Mouse (Mus musculus): ENCODE measurements around the gene Lars2. TPM values are rescaled to one million over a fixed set of nuclear protein-coding genes. Genes with fewer than 3 reads are reported as not detected.
"Not testable (repeated sequence)": the region's sequence is repeated elsewhere in the genome, so short reads cannot be mapped to it uniquely, and the experiment has no call there.

Lars2 gene
- polyA plus RNA-seq, 1 experiment from 2014 or later = 591 TPM

DNA sequence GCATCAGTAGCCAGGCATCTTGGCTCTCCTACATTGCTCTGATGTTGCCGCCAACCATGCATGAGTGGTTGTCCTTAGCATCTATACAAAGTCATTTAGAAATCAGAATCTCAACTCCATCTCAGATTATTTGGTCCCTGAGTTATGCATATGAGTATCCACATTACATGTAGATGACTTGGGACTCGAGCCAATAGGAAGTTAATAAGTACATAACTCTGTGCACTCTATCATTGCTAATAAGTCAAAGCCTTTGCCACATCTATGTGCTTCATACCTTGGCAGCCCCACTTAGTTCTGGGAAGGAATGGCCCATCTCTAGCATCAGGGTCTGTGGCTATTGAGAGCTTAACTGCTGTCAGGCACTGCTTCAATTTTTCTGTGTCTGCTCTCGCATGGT, 23.7 kb upstream of the Lars2 start:
- no peak for ATAC-seq
- no peaks in the 10 kb centered on the region for H3K27me3 ChIP-seq (ENCODE audit: control insufficient read depth, insufficient read depth, low read depth, low read length)
- no peak overlapping the region for H3K27ac ChIP-seq (ENCODE audit: low read length)
- H3K36me3 ChIP-seq (ENCODE audit: control insufficient read depth, insufficient read depth, low read length) = no peaks in the 10 kb centered on the region
- no peak overlapping the region for H3K4me2 ChIP-seq (ENCODE audit: low read length)
- H3K4me3 ChIP-seq (ENCODE audit: low read depth, low read length) = no peak overlapping the region
- H3K9me3 ChIP-seq (replicated peaks; ENCODE audit: control insufficient read depth, low read length, poor library complexity, severe bottlenecking) = no peaks in the 10 kb centered on the region
- no peak overlapping the region for H3K9ac ChIP-seq (ENCODE audit: low read depth, low read length)
- no peaks in the 10 kb centered on the region for H3K4me1 ChIP-seq (ENCODE audit: control insufficient read depth, insufficient read depth, low read length)
- 75% methylated on average over 3 of the region's 3 CpGs for WGBS

DNA sequence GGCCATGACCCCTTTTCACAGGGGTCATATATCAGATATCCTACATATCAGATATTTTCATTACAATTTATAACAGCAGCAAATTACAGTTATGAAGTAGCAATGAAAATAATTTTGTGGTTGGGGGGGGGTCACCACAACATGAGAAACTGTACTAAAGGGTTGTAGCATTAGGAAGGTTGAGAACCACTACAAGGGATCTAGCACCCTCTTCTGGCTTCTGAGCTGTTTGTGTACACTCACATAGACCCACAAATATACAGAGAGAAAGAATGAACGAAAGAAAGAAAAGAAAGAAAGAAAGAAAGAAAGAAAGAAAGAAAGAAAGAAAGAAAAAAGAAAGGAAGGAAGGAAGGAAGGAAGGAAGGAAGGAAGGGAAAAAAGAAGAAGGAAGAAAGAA, 17.4 kb upstream of the Lars2 start:
- H3K36me3 ChIP-seq (ENCODE audit: control insufficient read depth, insufficient read depth, low read length); H3K27ac ChIP-seq (ENCODE audit: low read length); H3K4me2 ChIP-seq (ENCODE audit: low read length); H3K4me1 ChIP-seq (ENCODE audit: control insufficient read depth, insufficient read depth, low read length); H3K9ac ChIP-seq (ENCODE audit: low read depth, low read length); H3K4me3 ChIP-seq (ENCODE audit: low read depth, low read length); H3K27me3 ChIP-seq (ENCODE audit: control insufficient read depth, insufficient read depth, low read depth, low read length); ATAC-seq: not testable (repeated sequence)
- 100% methylated on average over 1 of the region's 1 CpGs for WGBS
- peaks cover 13% of the 10 kb centered on the region; the same call in 1 of the 2 replicates for H3K9me3 ChIP-seq (replicated peaks; ENCODE audit: control insufficient read depth, low read length, poor library complexity, severe bottlenecking)

DNA sequence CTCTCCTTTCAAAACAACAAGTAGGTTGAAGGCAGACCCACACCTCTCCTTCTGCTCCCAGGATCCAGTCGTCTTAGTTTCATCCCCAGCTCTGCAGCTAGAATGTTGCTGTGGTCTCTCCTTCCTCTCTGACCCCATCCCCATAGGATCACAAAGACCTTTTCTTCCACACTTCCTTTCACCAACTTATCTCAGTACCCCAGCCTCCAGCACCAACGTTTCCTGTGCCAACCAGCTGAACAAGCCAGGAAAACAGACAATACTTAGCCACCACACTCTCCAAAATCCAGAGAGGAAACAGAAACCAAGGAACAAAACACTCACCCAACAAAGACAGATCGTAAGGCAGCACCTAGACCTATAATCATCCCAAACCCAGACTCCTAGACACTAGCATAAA, 6.7 kb upstream of the Lars2 start:
- Histone ChIP-seq H3K4me1 (ENCODE audit: control insufficient read depth, insufficient read depth, low read length) (no peaks in the 10 kb centered on the region), H3K36me3 (ENCODE audit: control insufficient read depth, insufficient read depth, low read length) (no peaks in the 10 kb centered on the region), H3K27me3 (ENCODE audit: control insufficient read depth, insufficient read depth, low read depth, low read length) (no peaks in the 10 kb centered on the region), H3K9me3 (replicated peaks; ENCODE audit: control insufficient read depth, low read length, poor library complexity, severe bottlenecking) (no peaks in the 10 kb centered on the region), H3K27ac (ENCODE audit: low read length) (no peak overlapping the region), H3K4me2 (ENCODE audit: low read length) (no peak overlapping the region), H3K4me3 (ENCODE audit: low read depth, low read length) (no peak overlapping the region), H3K9ac (ENCODE audit: low read depth, low read length) (no peak overlapping the region)
- WGBS = 72% methylated on average over 3 of the region's 3 CpGs
- no peak for ATAC-seq

DNA sequence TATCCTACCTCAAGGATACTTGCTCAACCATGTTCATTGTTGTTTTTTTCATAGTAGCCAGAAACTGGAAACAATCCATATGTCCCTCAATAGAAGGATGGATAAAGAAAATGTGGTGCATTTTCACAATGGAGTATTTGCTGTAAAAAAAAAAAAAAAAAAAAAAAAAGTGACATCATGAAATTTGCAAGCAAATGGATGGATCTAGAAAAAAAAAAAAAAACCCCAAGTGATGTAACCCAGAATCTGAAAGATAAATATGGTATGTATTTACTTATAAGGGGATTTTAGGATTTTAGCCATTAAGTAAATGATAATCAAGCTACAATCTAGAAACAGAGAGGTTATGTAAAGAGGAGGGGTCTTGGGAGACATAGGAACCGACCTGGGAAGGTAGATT, 1.4 kb upstream of the Lars2 start:
- Histone ChIP-seq H3K9ac (ENCODE audit: low read depth, low read length) (no peak overlapping the region), H3K4me3 (ENCODE audit: low read depth, low read length) (no peak overlapping the region), H3K27me3 (ENCODE audit: control insufficient read depth, insufficient read depth, low read depth, low read length) (no peaks in the 10 kb centered on the region), H3K4me1 (ENCODE audit: control insufficient read depth, insufficient read depth, low read length) (peaks cover 15% of the 10 kb centered on the region), H3K27ac (ENCODE audit: low read length) (no peak overlapping the region; the same call in 1 of the 2 replicates), H3K36me3 (ENCODE audit: control insufficient read depth, insufficient read depth, low read length) (no peaks in the 10 kb centered on the region), H3K9me3 (replicated peaks; ENCODE audit: control insufficient read depth, low read length, poor library complexity, severe bottlenecking) (no peaks in the 10 kb centered on the region), H3K4me2 (ENCODE audit: low read length) (no peak overlapping the region)
- 84% methylated on average over 1 of the region's 1 CpGs for WGBS
- no peak for ATAC-seq

DNA sequence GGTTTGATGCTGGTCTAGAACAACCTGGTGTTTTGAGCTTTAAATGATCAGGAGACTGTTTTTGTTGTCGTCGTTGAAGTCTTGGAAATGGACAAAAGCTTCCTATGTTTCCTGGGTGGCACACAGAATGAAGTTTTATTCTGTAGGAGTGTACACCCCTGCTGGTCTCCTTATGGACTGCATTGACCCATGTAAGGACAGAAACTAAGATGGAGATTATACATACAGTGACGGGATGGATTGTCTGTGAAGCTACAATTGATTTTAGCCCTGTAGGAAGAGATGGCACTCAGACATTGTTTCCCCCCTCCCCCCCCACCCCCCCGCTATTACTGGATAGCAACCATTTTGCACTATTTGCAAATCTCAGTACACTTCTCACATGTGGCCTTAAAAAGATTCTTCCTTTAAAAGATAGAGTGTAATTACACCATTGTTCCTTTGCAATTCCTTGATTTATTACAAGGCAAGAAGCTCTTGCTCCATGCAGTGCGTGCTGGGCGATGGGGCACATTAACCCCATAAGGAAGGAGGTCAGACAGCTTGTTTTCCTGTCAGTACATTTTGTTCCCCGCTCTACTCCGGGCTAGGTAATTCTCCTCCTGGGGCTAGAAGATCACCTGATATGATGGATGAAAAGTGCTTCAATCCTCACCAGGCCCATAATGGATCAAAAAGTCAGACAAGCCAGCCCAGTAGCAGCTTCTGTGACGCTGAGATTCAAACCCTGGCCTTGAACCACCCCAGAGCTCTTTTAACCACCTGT, 602 bp upstream of the Lars2 start:
- Histone ChIP-seq H3K4me1 (ENCODE audit: control insufficient read depth, insufficient read depth, low read length) (peaks cover 15% of the 10 kb centered on the region), H3K4me3 (ENCODE audit: low read depth, low read length) (peak overlapping the region; percentile 70), H3K4me2 (ENCODE audit: low read length) (peak overlapping the region; percentile 84), H3K36me3 (ENCODE audit: control insufficient read depth, insufficient read depth, low read length) (no peaks in the 10 kb centered on the region), H3K9ac (ENCODE audit: low read depth, low read length) (peak overlapping the region; percentile 77), H3K9me3 (replicated peaks; ENCODE audit: control insufficient read depth, low read length, poor library complexity, severe bottlenecking) (no peaks in the 10 kb centered on the region), H3K27me3 (ENCODE audit: control insufficient read depth, insufficient read depth, low read depth, low read length) (no peaks in the 10 kb centered on the region), H3K27ac (ENCODE audit: low read length) (peak overlapping the region; percentile 90)
- peak; percentile 85 for ATAC-seq
- WGBS = 25% methylated on average over 9 of the region's 9 CpGs

DNA sequence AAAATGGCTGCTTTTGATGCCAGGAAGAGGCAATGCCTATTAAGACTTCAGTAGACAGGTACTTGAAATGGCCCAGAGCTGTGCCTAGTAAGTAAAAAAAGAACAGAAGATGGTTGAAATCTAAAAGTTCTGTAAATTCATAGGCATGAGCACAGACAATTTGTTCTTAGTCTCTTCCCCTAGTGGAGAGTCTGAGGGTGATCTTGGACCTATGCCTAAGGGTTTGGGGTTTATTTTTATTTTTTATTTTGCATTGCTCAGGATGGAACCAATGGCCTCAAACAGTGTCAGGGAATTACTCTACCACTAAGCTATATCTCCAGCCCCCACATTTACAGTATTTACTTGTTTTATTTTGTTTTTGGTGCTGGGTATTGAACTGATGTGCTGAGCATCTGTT, 909 bp downstream of the Lars2 start:
- peak overlapping the region; percentile 70 for H3K4me3 ChIP-seq (ENCODE audit: low read depth, low read length)
- H3K4me2 ChIP-seq (ENCODE audit: low read length) = peak overlapping the region; percentile 84
- no peaks in the 10 kb centered on the region for H3K9me3 ChIP-seq (replicated peaks; ENCODE audit: control insufficient read depth, low read length, poor library complexity, severe bottlenecking)
- peaks cover 11% of the 10 kb centered on the region for H3K36me3 ChIP-seq (ENCODE audit: control insufficient read depth, insufficient read depth, low read length)
- no peak for ATAC-seq
- H3K27ac ChIP-seq (ENCODE audit: low read length) = no peak overlapping the region
- H3K9ac ChIP-seq (ENCODE audit: low read depth, low read length) = no peak overlapping the region
- peaks cover 15% of the 10 kb centered on the region for H3K4me1 ChIP-seq (ENCODE audit: control insufficient read depth, insufficient read depth, low read length)
- H3K27me3 ChIP-seq (ENCODE audit: control insufficient read depth, insufficient read depth, low read depth, low read length) = no peaks in the 10 kb centered on the region

DNA sequence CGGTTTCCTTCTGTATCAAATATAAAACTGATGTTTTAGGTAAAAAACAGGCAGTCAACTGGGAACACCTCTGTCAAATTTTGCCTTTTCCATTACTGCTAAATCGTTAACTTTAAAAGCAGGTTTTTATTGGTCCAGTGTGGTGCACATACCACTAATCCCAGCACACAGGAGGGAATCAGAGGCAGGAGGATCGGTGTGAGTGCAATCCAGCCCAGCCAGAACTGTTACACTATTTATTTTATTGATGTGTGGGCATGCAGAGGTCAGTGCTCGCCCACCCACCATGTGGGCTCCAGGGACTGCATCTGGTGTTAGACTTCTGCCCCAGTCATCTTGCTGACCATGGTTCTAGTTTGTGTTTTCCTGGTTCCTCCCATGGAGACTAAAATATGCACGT, 15.7 kb downstream of the Lars2 start:
- no peaks in the 10 kb centered on the region for H3K9me3 ChIP-seq (replicated peaks; ENCODE audit: control insufficient read depth, low read length, poor library complexity, severe bottlenecking)
- H3K27ac ChIP-seq (ENCODE audit: low read length) = no peak overlapping the region
- H3K4me3 ChIP-seq (ENCODE audit: low read depth, low read length) = no peak overlapping the region
- H3K9ac ChIP-seq (ENCODE audit: low read depth, low read length) = no peak overlapping the region
- H3K27me3 ChIP-seq (ENCODE audit: control insufficient read depth, insufficient read depth, low read depth, low read length) = no peaks in the 10 kb centered on the region
- H3K36me3 ChIP-seq (ENCODE audit: control insufficient read depth, insufficient read depth, low read length) = peaks cover 10% of the 10 kb centered on the region
- no peak overlapping the region for H3K4me2 ChIP-seq (ENCODE audit: low read length)
- WGBS = 79% methylated on average over 5 of the region's 5 CpGs
- no peak for ATAC-seq
- H3K4me1 ChIP-seq (ENCODE audit: control insufficient read depth, insufficient read depth, low read length) = no peaks in the 10 kb centered on the region; the same call in 1 of the 2 replicates

DNA sequence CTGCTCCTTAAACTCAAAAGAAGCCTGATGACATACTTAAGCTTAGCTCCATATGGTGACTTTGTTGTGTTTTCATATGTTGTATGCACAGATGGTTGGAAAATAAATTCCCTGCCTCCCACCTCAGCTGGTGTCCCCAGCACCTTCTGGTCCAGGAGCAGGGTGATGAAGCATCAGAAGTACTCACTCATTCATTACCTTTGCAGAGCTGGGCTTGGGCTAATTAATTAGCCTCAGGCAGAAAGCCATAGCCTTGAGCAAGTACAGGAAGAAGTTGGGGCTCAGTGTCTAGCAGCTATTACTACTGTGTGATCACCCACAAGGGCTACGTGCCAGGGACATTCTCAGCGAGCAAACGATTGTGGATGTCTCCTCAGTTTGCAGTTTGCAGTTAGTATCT, 18.0 kb downstream of the Lars2 start:
- Histone ChIP-seq H3K27ac (ENCODE audit: low read length) (no peak overlapping the region), H3K4me3 (ENCODE audit: low read depth, low read length) (no peak overlapping the region), H3K36me3 (ENCODE audit: control insufficient read depth, insufficient read depth, low read length) (0 out of 2 replicates have a peak, but pooled peaks cover 3% of the 10 kb centered on the region), H3K4me1 (ENCODE audit: control insufficient read depth, insufficient read depth, low read length) (no peaks in the 10 kb centered on the region; the same call in 1 of the 2 replicates), H3K9me3 (replicated peaks; ENCODE audit: control insufficient read depth, low read length, poor library complexity, severe bottlenecking) (no peaks in the 10 kb centered on the region), H3K4me2 (ENCODE audit: low read length) (no peak overlapping the region), H3K27me3 (ENCODE audit: control insufficient read depth, insufficient read depth, low read depth, low read length) (no peaks in the 10 kb centered on the region), H3K9ac (ENCODE audit: low read depth, low read length) (no peak overlapping the region)
- no peak for ATAC-seq
- 62% methylated on average over 3 of the region's 3 CpGs for WGBS

DNA sequence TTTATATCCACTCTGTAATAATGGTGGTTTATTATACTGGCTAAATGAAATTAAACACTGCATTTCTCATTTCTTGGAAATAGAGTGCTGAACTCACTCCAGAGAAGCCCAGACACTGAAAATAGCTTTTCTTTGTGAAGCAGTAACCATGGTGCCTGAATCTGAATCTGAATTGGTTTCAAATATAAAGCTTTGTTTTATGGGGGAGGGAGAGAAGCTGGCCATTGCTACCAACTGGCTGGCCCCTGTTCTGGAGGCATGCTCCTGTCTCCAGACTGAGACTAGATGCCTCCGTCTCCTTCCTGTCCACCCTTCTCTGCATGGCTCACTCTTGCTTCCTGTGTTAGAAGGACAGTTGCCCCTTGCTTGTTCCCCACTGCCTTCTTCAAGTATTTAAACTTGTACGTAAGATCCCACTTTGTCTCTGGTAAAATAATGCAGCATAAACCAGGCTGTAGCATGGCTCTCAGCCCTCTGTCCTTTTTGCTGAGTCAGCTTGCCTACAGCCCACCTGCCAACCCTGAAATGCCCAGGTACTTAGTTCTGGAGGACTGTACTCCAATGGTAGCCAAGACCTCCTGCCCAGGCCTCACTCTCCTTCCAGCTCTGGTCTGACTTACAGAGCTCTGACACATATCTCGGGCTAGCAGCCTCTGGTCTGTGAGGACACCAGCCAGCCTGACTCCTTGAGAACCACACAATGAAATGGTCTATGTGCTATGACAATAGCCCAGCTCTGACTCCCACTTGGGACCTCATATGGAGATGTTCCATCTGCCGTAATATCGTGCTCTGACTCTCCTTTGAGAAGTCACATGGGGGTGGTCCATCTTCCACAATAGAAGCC, 18.8 kb downstream of the Lars2 start:
- ATAC-seq = peak; percentile 48; the same call in 1 of the 2 replicates
- Histone ChIP-seq H3K4me1 (ENCODE audit: control insufficient read depth, insufficient read depth, low read length) (no peaks in the 10 kb centered on the region; the same call in 1 of the 2 replicates), H3K27me3 (ENCODE audit: control insufficient read depth, insufficient read depth, low read depth, low read length) (no peaks in the 10 kb centered on the region), H3K4me3 (ENCODE audit: low read depth, low read length) (no peak overlapping the region), H3K9ac (ENCODE audit: low read depth, low read length) (no peak overlapping the region), H3K36me3 (ENCODE audit: control insufficient read depth, insufficient read depth, low read length) (0 out of 2 replicates have a peak, but pooled peaks cover 3% of the 10 kb centered on the region), H3K9me3 (replicated peaks; ENCODE audit: control insufficient read depth, low read length, poor library complexity, severe bottlenecking) (no peaks in the 10 kb centered on the region), H3K27ac (ENCODE audit: low read length) (no peak overlapping the region), H3K4me2 (ENCODE audit: low read length) (no peak overlapping the region)
- WGBS = 42% methylated on average over 5 of the region's 5 CpGs

Data from midbrain, embryonic 16.5 days (tissue).